Mouse (Mus musculus) neural tube, embryonic 10.5 days (tissue): ENCODE results near the gene Agbl4.

Experiments used
- DNase-seq: peaks from one replicate; pipeline ENCODE4 v3.0.0-alpha.2; 2017; ENCODE audit warnings: low spot score; ENCODE audit errors: extremely low spot score

The Agbl4 gene

DNA sequence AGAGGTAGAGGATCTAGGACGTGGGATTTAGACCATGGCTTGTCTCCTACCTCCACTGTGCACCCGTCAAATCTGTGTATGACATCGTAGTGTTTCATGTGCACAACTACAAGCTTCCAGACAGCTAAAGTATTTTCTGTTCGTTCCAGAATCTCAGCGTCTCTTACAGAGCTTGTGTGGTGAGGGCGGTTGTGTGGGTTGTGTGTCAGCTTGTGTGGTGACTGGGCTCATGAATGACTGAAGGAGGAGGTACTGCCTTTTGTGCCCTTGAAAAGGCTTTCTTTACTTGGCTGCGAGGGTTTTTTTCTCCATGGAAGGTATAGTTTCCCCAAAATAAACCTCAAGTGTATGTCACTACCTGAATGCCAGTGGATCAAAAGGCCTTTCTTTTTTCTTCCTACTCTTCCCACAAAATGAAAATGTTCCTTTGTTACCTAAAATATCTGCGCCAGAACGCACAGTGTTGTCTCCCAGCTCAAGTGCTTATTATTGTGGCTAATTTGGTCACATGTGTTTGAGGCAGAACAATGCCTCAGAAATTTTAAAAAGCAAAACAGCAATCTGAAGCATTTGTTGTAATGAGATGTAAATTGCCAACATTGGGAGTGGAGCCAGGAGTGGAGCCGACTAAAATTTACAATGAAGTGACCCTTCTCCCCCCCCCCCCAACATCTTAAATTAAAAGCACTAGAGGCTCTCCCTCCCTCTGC lies 1046.6 kb downstream of the Agbl4 start:
- no peak for DNase-seq

- no peak for DNase-seq
Measured at GRCm38 (mm10) chr4:111444616-111445160, 1047.2 kb downstream of the Agbl4 start.

GRCm38 (mm10) chr4:111447918-111448317 lies 1050.5 kb downstream of the Agbl4 start:
- no peak for DNase-seq

GRCm38 (mm10) chr4:111448586-111448985 lies 1051.1 kb downstream of the Agbl4 start:
- DNase-seq: no peak

DNA sequence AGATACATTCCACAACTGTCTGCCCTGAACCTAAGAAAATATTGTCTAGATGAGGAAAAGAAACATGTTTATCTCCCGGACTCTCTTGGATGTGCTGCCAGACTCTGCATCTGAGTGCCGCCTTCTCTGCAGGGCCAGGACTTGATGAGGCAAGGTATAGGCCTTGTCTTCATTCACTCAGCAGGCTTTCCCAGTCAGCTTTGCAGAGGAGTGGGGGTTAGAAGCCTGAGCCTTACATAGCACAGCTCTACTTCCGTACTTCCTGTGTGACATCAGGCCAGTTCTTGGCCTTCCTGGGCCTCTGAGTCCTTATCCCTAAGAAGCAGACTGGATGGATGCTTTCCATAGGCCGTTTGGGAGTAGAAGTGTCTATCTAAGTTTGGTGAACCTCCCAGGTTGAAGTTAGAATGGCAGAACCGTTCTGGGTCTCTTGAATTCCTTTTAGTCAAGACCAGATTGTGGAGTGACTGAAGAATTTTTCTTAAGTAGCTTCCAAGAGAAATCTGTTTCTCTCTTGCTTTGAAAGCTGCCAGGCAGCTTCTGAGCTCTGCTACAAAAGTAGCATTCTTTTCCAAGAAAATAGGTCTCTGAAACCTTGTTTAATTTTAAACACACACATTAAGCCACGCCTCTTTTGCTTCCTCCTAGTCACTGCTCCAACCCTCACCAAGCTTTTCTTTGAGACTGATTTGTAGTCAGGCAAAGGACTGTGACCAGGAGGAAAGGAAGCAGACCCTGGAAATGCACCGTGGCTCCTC lies 1052.2 kb downstream of the Agbl4 start:
- no peak for DNase-seq

- no peak for DNase-seq
Measured at GRCm38 (mm10) chr4:111451283-111451918, 1053.9 kb downstream of the Agbl4 start.

DNA sequence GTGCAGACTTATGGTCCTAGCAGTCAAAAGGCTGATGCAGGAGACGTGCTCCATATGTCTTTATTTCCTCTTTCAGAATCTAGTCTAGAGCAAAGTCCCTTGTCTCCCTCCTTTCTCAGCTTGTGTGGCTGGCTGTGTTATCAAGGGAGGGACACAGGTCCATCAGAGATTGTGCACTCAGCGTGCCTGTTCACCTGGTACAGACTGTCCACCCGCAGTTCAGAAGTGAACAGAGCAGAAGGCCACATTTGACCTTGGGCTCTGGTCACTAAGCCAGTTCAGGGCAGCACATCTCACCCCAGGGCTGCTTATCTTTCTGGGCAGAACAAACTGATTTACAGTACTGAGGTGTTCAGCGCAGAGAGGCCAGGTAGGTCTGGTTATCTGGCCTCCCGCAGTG lies 1054.7 kb downstream of the Agbl4 start:
- no peak for DNase-seq

DNA sequence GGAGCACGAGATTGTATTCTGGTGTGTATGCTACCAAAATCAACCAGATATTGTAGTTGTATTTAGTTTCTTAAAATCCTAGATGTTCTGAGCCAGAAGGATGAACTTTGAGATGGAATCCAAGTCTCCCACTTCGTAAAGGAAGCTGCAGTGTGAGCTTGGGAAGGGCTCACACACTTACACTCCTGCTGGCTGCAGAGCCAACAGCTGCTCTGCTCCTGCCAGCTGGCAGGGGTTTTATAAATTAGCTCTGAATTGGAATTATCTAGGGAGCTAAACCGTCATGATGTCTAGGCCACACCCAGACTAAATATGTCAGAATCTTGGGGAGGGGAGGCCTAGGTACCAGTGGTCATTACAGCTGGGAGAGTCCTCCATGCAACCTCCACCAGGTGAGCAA lies 1055.8 kb downstream of the Agbl4 start:
- no peak for DNase-seq

- no peak for DNase-seq
Measured at GRCm38 (mm10) chr4:111455621-111456020, 1058.2 kb downstream of the Agbl4 start.

DNA sequence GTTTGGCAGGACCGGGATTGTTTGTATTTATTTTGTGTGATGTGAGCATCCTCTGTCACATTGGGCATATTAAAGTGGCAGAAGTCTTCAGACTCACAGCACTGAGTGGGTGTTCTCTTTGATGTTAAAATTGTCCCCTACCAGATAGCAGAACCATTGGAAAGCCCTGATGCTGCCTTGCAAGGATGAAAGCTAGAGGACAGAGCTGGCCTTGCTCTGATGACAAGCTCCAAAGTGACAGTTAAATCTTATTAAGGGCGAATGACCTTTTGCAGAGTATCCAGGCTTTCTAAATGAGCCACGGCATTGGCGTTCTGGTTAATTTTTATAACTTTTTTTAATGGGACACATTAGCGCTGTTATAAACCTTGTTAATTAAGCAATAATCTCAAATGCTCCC lies 1060.1 kb downstream of the Agbl4 start:
- DNase-seq: no peak

DNA sequence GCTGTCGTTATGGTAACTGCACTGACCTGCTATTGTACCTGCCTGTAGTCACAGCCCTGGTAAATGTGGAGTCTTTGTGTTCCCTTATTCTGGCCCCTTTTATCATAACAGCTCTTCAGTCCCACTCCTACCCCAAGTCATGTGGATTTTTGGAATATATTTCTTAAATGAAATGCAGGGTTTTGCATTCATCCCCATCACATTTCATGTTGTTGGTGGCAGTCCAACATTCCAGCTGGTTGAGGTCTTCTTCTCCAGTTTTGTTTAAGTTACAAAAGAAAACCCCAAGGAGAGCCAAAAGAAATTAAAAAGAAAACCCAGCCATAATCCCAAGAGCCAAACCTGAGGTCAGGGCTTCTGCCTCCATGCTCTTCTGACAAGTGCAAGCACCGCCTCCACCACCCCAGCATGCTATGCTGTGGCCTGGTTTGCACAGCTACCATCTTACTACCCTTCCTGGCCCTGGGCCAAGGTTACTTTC lies 1069.9 kb downstream of the Agbl4 start:
- DNase-seq: no peak

DNA sequence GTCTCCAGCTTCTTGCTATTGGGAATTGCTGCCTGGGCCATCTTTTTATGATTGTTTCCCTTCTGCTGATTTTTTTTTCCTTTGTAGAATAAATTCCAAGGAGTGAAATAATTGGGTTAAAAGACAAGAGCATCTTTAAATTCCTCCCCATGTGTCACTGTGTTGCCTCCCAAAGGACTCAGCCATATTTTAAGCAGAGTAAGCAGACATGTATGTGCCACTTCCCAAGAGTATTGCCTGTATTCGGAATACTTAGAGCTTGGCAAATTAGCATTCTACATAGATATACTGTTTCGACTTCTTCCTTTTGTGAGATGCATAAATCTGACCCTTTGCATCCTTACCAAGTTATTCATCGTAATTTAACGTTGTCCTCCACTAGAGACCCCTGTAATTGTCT lies 1070.3 kb downstream of the Agbl4 start:
- DNase-seq: no peak

DNA sequence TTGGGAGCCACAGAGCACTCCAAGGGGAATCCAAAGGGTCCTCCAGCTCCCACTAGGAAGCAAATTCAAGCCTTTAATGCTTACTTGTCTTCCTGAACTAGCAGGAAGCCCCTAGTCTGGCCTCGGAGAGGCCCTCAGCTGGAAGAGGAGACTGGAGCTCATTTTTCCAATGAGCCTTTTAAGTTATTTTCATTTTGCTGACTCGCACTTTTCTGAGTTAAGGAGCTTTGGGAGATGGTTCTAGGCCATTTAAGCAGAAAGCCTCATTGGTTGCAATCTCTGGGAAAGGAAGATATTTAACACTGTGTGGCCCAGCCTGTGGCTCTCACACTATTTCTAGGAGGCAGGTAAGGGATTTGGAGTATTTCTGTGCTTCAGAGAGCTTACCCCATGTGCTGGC lies 1072.4 kb downstream of the Agbl4 start:
- no peak for DNase-seq

DNA sequence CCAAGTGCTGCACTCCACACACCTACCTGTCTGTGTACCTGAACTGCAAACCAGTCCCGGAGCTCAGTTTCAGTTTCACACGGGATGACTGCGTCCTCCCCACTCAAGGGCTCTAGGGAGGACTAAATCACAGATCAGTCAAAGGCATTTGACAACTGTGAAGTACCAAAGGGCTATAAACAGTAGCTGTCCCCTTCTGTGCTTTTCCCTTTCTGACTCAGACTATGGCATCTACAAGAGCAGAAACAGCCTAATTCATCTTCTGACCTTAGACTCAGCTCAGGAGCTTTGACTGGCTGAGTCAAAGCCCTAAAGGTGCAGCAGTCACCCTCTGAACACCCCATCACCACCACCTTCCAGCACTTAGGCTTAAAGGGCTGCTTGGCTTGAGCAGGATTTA lies 1074.3 kb downstream of the Agbl4 start:
- DNase-seq: no peak

- no peak for DNase-seq
Measured at GRCm38 (mm10) chr4:111472511-111472910, 1075.0 kb downstream of the Agbl4 start.

DNA sequence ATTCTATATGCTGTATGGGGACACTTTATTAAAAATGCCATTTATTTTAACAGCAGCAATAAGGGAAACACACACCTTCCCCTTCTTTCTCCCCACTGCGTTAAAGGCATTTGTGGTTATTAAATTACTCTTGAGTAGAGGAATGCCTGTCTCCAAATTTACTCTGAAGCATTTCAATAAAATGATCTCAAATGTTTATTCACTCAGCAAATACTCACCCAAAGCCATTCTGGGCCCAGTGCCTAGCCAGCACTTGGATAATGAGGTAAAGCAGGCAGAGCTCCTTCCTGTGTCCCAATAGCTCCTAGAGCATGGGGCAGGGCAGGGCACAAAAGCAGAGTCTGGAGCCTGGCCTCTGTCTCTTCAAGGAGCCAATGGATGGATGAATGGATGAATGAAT lies 1075.6 kb downstream of the Agbl4 start:
- no peak for DNase-seq

DNA sequence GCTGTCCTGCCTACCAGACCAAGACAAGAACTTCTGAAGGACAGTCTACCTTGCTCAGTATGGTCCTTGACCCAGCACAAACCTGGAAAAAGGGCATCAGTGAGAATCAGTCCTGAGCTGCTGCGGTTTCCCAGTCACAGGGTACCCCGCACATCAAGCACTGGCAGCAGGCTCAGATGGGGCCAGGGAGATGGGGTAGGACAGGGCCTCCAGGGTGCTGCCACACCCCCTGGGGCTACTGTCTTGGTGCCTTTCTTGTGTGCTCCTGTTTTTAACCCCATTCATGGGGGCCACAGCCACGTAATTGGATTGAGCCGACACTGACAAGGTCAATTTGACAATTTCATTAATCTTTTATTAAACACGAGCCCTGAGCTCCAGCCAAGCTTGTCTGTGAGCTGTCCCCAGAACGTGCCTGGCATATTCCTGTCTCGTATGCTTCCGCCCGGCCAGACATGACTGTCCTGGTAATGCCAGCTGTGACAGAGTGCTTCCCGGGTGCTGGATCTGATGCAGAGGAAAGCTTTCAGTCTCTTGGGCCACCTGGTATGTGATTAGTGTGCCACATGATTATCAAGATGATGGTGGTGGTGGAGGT lies 1078.0 kb downstream of the Agbl4 start:
- no peak for DNase-seq

DNA sequence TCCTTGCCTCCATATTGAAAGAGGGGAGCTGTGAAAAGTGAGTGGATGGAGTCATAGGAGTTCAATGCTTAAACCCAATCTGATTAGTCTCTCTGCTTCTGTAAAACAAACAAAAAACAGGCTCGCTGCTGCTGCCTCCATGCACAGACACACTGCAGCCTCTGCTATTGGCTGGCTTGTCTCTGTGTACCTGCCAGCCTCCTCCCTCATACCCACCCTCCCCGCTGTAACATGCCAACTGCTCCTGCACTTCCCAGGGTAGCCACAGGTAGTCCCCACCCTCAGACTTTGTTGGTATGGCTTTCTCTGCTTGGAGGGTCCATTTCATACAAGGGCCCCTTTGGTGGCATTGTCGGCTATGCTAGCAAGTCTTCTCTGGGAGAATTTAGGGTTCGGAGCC lies 1080.0 kb downstream of the Agbl4 start:
- DNase-seq: no peak

- DNase-seq: no peak
Measured at GRCm38 (mm10) chr4:111483499-111483898, 1086.0 kb downstream of the Agbl4 start.

DNA sequence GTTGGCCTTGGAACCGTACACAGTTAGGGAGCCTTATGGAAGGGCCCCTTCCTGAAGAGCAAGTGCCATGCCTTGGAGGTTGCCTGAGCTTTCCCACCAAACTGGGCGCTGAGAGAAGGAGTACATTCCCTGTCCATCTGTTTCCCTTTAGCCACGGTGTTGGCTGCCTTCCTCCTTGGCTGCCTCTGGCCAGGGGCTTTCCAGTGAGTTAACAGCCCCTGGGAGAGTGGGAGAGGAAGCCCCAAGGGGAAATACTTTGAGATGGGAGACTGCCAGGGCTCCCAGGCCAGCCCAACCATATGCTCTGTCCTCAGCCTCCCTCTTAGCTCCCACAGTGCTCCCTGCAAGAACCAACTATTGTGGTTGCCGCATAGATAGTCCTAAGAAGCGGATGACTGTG lies 1087.7 kb downstream of the Agbl4 start:
- no peak for DNase-seq

- DNase-seq: no peak
Measured at GRCm38 (mm10) chr4:111486187-111486586, 1088.7 kb downstream of the Agbl4 start.
